Mouse (Mus musculus): ENCODE results near the gene Cpvl. TPM values are rescaled to one million over a fixed set of nuclear protein-coding genes. Genes with fewer than 3 reads are reported as not detected.

The Cpvl gene
- total and polyA plus RNA-seq, 3 experiments: not detected

GRCm38 (mm10) chr6:53996226-53996955 lies 17.9 kb upstream of the Cpvl start:
- Histone ChIP-seq H3K4me2 (ENCODE audit: insufficient read depth, low read depth, poor library complexity, severe bottlenecking) (no peak overlapping the region), H3K4me3 (replicated peaks in 1 of 3; ENCODE audit: low read depth in 2 of 3, low read length in 2 of 3, poor library complexity in 1 of 3) (no peak overlapping the region), H3K9ac (ENCODE audit: insufficient read depth, low read depth) (no peak overlapping the region), H3K79me2 (replicated peaks; ENCODE audit: control insufficient read depth, extremely low read depth, insufficient read depth, poor library complexity, severe bottlenecking) (no peaks in the 10 kb centered on the region), H3K4me1 (ENCODE audit: control insufficient read depth in 1 of 2, insufficient read depth in 2 of 2) (peaks cover 0 to 14% of the 10 kb centered on the region in 2 experiments; a peak in 2 of 4 replicates), H3K27me3 (replicated peaks) (no peaks in the 10 kb centered on the region), H3K36me3 (replicated peaks in 1 of 2; ENCODE audit: control insufficient read depth in 1 of 2, insufficient read depth in 1 of 2, low read length in 1 of 2) (no peaks in the 10 kb centered on the region), H3K9me3 (replicated peaks; ENCODE audit: low read length) (peaks cover 9% of the 10 kb centered on the region), H3K27ac (ENCODE audit: insufficient read depth, low read depth) (no peak overlapping the region)
- in situ Hi-C loops (cut with MboI; ENCODE audit: low pct_ligation_motif_present, low pct_unique_long_range_greater_than_20kb, low sequenced_read_pairs) (no loop called here), dilution Hi-C loops (cut with MboI; ENCODE audit: extremely low pct_ligation_motif_present, extremely low pct_unique_long_range_greater_than_20kb, low sequenced_read_pairs) (no loop called here)
- no peak for DNase-seq (ENCODE audit: extremely low read depth)
- no peak for TF ChIP-seq ELF1 (IDR thresholded peaks at IDR 0.05; ENCODE audit: low read depth, low read length)
- no peak for TF ChIP-seq TBP (conservative IDR thresholded peaks at IDR 0.05; ENCODE audit: low read depth, low read length)
- no peak for TF ChIP-seq RAD21 (IDR thresholded peaks at IDR 0.05; ENCODE audit: low read depth, low read length)
- TF ChIP-seq POLR2A (IDR thresholded peaks at IDR 0.05; ENCODE audit: low read depth, low read length): no peak

DNA sequence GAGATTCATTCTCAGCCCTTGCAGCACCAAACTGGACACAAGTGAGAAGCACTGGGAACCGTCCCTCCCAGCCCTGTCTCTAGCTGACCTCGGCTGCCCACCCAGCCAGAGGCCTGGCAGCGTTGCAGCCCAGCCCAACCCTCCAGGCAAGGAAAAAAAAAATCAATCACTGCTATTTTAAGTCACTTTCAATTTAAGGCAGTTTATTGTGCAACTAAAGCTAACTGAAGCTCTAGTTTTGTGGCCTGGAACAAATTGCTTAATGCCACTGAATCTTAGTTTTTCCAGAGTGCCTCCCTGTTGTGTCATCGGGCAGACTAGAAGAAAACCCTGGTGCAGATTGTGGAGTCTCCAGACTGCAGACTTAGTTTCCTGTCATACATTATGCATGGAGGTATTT lies 17.0 kb upstream of the Cpvl start:
- no peaks in the 10 kb centered on the region for H3K27me3 ChIP-seq (replicated peaks)
- H3K27ac ChIP-seq (ENCODE audit: insufficient read depth, low read depth): no peak overlapping the region
- in situ Hi-C loops (cut with MboI; ENCODE audit: low pct_ligation_motif_present, low pct_unique_long_range_greater_than_20kb, low sequenced_read_pairs) (no loop called here), dilution Hi-C loops (cut with MboI; ENCODE audit: extremely low pct_ligation_motif_present, extremely low pct_unique_long_range_greater_than_20kb, low sequenced_read_pairs) (no loop called here)
- H3K4me1 ChIP-seq (ENCODE audit: control insufficient read depth in 1 of 2, insufficient read depth in 2 of 2): peaks cover 0 to 14% of the 10 kb centered on the region in 2 experiments; a peak in 2 of 4 replicates
- no peak overlapping the region for H3K9ac ChIP-seq (ENCODE audit: insufficient read depth, low read depth)
- DNase-seq (ENCODE audit: extremely low read depth): no peak
- H3K4me3 ChIP-seq (replicated peaks in 1 of 3; ENCODE audit: low read depth in 2 of 3, low read length in 2 of 3, poor library complexity in 1 of 3): no peak overlapping the region
- no peaks in the 10 kb centered on the region for H3K36me3 ChIP-seq (replicated peaks in 1 of 2; ENCODE audit: control insufficient read depth in 1 of 2, insufficient read depth in 1 of 2, low read length in 1 of 2)
- H3K79me2 ChIP-seq (replicated peaks; ENCODE audit: control insufficient read depth, extremely low read depth, insufficient read depth, poor library complexity, severe bottlenecking): no peaks in the 10 kb centered on the region
- H3K4me2 ChIP-seq (ENCODE audit: insufficient read depth, low read depth, poor library complexity, severe bottlenecking): no peak overlapping the region
- TF ChIP-seq RAD21 (IDR thresholded peaks at IDR 0.05; ENCODE audit: low read depth, low read length): no peak
- TF ChIP-seq USF1 (IDR thresholded peaks at IDR 0.05; ENCODE audit: low read depth, low read length): no peak
- no peak for TF ChIP-seq MEF2A (IDR thresholded peaks at IDR 0.05; ENCODE audit: borderline replicate concordance, low read depth, low read length)
- no peak for TF ChIP-seq TBP (conservative IDR thresholded peaks at IDR 0.05; ENCODE audit: low read depth, low read length)
- no peak for TF ChIP-seq SIN3A (IDR thresholded peaks at IDR 0.05; ENCODE audit: low read length)
- TF ChIP-seq ZNF384 (IDR thresholded peaks at IDR 0.05; ENCODE audit: low read depth, low read length): no peak
- no peak for TF ChIP-seq SMC3 (IDR thresholded peaks at IDR 0.05; ENCODE audit: low read depth, low read length)
- no peak for TF ChIP-seq CHD1 (IDR thresholded peaks at IDR 0.05; ENCODE audit: low read depth, low read length)
- TF ChIP-seq BHLHE40 (IDR thresholded peaks at IDR 0.05; ENCODE audit: low read depth, low read length): no peak
- no peak for TF ChIP-seq EP300 (IDR thresholded peaks at IDR 0.05; ENCODE audit: low read length)
- TF ChIP-seq GABPA (IDR thresholded peaks at IDR 0.05; ENCODE audit: insufficient replicate concordance, low read depth, low read length): no peak
- no peak for TF ChIP-seq POLR2A (IDR thresholded peaks at IDR 0.05; ENCODE audit: low read depth, low read length)
- no peak for TF ChIP-seq PAX5 (IDR thresholded peaks at IDR 0.05; ENCODE audit: low read length)
- TF ChIP-seq IRF4 (IDR thresholded peaks at IDR 0.05; ENCODE audit: low read depth, low read length): no peak
- TF ChIP-seq KAT2A (IDR thresholded peaks at IDR 0.05; ENCODE audit: insufficient replicate concordance, low read length): no peak
- no peak for TF ChIP-seq E2F4 (IDR thresholded peaks at IDR 0.05; ENCODE audit: insufficient replicate concordance, low read depth, low read length)
- TF ChIP-seq UBTF (IDR thresholded peaks at IDR 0.05; ENCODE audit: low read depth, low read length): no peak
- no peak for TF ChIP-seq USF2 (conservative IDR thresholded peaks at IDR 0.05; ENCODE audit: low read depth, low read length)
- H3K9me3 ChIP-seq (replicated peaks; ENCODE audit: low read length): peaks cover 5% of the 10 kb centered on the region

All from CH12.LX (cell line).